Mouse (Mus musculus) testis, adult 2 months (tissue): ENCODE data around the gene Micu1. TPM values are rescaled to one million over a fixed set of nuclear protein-coding genes. Genes with fewer than 3 reads are reported as not detected.

Experiments used
- H3K27ac ChIP-seq: fragments of 200-500 bp; 2 replicates; pipeline ENCODE4 v1.5.1; 2012; ENCODE audit warnings: low read depth, low read length; ENCODE audit not compliant: control insufficient read depth, insufficient read depth
- H3K27me3 ChIP-seq: fragments of 200-500 bp; 2 replicates; pipeline ENCODE4 v1.6.1; 2012; ENCODE audit warnings: mild to moderate bottlenecking, low read length, moderate library complexity; ENCODE audit not compliant: control insufficient read depth, insufficient read depth
- H3K36me3 ChIP-seq: fragments of 200-500 bp; 2 replicates; pipeline ENCODE4 v1.6.1; 2012; ENCODE audit warnings: mild to moderate bottlenecking, low read length; ENCODE audit not compliant: control insufficient read depth, insufficient read depth
- H3K4me1 ChIP-seq: fragments of 200-500 bp; 2 replicates; pipeline ENCODE4 v1.6.1; 2012; ENCODE audit warnings: low read length; ENCODE audit not compliant: control insufficient read depth, insufficient read depth
- H3K4me3 ChIP-seq: fragments of 200-500 bp; 2 replicates; pipeline ENCODE4 v1.5.1; 2012; ENCODE audit warnings: low read depth, mild to moderate bottlenecking, low read length, moderate library complexity, mixed read lengths; ENCODE audit not compliant: control insufficient read depth
- CTCF ChIP-seq: fragments of 200-500 bp; IDR thresholded peaks from 2 replicates; pipeline ENCODE4 v1.5.1; 2012; ENCODE audit warnings: low read depth, mild to moderate bottlenecking, inconsistent platforms, low read length, moderate library complexity; ENCODE audit not compliant: control insufficient read depth, insufficient read depth, insufficient replicate concordance
- POLR2A ChIP-seq: fragments of 200-500 bp; IDR thresholded peaks from 2 replicates; pipeline ENCODE4 v1.6.1; 2012; ENCODE audit warnings: low read depth, mild to moderate bottlenecking, inconsistent platforms, low read length, moderate library complexity; ENCODE audit not compliant: control insufficient read depth
- polyA plus RNA-seq: library from polyadenylated mRNA; depleted of rRNA; stranded (reverse); fragments of >200 nt; gene quantifications from 2 replicates; pipeline ENCODE4 v1.2.3, GENCODE M21; 2012

The Micu1 gene
- polyA plus RNA-seq, 1 experiment: 33.6 TPM

DNA sequence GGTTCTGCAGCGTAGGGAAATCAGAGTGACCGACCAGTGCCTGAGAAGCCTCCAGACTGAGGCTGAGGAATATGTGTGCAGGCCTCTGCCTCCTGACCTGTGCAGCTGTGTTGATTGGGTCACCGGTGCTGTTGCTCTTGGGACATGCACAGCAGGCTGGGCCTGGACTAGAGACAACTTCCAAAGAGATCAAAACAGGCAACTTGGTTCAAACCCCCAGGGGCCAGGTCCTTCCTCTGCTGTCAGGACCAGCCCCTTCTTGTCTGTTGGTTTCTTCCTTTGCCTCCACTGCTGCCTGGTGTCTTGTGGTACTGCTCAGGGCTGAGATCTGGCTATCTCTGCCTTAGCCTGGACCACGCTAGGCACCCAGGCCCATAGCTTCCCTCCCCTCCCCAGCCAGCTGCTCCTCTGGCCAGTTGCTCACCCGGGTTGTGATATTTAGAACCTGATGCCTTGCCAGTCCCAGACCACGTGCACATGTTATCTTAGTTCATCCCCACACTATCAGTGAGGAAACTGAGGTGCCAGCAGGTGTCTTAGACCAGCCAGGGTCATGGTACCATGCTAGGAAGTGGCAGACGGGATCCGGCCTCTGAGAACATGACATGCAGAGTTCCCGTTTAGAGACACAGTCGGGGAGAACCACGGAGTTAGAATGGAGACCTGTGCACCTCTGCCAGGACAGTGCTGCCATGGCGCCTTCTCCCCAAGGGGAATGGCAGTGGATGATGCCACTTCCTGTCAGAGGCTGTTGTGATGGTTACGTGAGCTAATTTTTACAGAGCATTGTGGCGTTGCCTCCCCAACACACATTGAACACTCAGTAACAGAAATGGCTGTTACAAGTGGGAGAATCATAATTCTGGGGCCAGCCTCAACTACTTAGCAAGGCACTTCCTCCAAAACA is 183.2 kb downstream of the Micu1 start:
- H3K27me3 ChIP-seq: no peaks in the 10 kb centered on the region
- no peaks in the 10 kb centered on the region; the same call in 1 of the 2 replicates for H3K4me1 ChIP-seq
- H3K36me3 ChIP-seq: no peaks in the 10 kb centered on the region
- no peak overlapping the region for H3K27ac ChIP-seq
- TF ChIP-seq POLR2A (no peak), CTCF (no peak)
- no peak overlapping the region; the same call in 1 of the 2 replicates for H3K4me3 ChIP-seq

DNA sequence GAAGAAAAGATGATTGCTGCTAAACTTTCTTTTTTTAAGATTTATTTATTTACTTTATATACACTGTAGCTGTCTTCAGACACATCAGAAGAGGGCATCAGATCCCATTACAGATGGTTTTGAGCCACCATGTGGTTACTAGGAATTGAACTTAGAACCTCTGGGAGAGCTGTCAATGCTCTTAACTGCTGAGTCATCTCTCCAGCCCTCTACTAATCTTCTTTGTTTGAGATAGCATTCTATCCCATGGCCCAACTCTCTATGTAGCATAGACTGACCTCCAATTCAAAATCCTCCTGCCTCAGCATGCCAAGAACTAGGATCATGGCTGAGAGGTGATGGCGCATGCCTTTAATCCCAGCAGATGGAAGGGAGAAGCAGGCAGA is 183.8 kb downstream of the Micu1 start:
- Histone ChIP-seq H3K36me3 (no peaks in the 10 kb centered on the region), H3K27ac (no peak overlapping the region), H3K27me3 (no peaks in the 10 kb centered on the region), H3K4me3 (no peak overlapping the region), H3K4me1 (no peaks in the 10 kb centered on the region; the same call in 1 of the 2 replicates)
- no peak for TF ChIP-seq CTCF
- TF ChIP-seq POLR2A: no peak

DNA sequence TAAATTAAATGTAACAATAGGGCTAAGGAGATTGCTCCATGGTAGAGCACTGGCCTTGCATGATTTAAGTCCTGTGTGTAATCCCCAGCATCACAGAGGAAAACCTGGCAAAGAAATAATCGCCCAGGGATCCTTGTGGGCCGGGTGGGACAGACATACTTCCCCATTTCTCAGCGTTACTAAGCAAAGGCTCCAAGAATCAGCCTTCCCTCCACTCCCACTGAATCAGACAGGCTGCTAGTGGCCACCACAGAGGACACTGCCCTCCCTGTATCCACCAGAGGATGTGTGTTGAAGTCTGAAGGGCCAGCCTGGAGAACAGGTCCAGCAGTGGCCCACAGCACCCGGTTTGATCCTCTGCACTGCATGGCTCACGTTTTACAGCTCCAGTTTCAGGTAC is 185.2 kb downstream of the Micu1 start:
- Histone ChIP-seq H3K4me1 (no peaks in the 10 kb centered on the region; the same call in 1 of the 2 replicates), H3K27me3 (no peaks in the 10 kb centered on the region), H3K4me3 (no peak overlapping the region), H3K36me3 (no peaks in the 10 kb centered on the region), H3K27ac (no peak overlapping the region)
- TF ChIP-seq CTCF: no peak
- TF ChIP-seq POLR2A: no peak

DNA sequence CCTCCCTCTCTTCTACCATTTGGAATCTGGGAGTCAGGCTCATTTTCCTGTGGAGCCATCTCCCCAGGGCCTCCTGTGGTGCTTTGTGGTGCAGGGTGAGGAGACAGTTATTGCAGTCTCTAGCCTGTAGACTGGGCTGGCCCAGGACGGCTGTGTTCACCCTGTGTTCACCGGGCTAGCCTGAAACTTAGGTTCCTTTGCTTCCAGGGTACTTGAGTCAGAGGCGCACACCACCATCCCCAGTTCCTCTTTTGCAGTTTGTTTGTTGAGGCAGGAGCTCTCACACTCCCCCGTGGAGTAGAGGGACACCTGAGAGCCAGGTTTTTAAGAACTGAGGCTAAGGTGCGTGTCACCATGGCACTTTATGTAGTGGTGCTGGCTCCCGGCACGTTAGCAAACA is 187.1 kb downstream of the Micu1 start:
- H3K27me3 ChIP-seq: no peaks in the 10 kb centered on the region
- H3K27ac ChIP-seq: no peak overlapping the region
- H3K4me3 ChIP-seq: no peak overlapping the region
- TF ChIP-seq CTCF (no peak), POLR2A (no peak)
- no peaks in the 10 kb centered on the region for H3K36me3 ChIP-seq
- H3K4me1 ChIP-seq: no peaks in the 10 kb centered on the region; the same call in 1 of the 2 replicates

DNA sequence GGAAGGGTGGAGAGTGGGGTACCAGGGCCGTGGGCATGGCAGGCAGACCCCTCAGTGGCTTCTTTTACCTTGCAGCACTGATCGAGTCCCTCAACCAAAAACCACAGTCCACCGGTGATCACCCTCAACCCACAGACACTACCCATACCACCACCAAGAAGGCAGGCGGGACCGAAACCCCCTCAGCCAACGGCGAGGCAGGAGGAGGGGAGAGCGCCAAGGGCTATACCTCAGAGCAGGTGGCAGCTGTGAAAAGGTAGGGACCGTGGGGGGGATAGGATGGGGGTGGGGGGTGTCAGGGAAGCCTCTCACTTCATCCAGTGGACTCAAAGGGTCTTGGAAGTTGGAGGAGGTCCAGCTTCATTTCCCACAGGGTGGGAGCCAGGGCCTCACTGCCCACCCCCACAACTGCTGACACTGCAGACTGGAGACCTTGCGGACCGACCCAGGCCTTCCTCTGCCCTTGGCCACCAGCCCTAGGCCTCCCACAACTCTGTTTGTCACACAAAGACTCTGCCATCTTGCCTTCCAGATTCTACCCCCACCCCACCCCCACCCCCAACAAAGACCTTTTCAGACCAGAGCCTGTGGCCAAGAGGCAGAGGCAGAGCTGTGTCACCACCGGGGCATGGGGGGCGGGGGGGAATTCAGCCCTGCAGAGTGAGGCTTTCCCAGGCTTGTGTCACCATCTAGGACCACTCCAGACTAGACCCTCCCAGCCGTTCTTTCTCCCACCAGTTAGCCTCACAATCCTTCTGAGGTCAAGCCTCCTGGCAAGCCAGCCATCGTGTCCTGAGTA is 187.9 kb downstream of the Micu1 start:
- Histone ChIP-seq H3K27me3 (no peaks in the 10 kb centered on the region), H3K4me3 (no peak overlapping the region), H3K36me3 (no peaks in the 10 kb centered on the region), H3K4me1 (peaks cover 2% of the 10 kb centered on the region; the same call in 1 of the 2 replicates), H3K27ac (no peak overlapping the region)
- no peak for TF ChIP-seq POLR2A
- no peak for TF ChIP-seq CTCF

DNA sequence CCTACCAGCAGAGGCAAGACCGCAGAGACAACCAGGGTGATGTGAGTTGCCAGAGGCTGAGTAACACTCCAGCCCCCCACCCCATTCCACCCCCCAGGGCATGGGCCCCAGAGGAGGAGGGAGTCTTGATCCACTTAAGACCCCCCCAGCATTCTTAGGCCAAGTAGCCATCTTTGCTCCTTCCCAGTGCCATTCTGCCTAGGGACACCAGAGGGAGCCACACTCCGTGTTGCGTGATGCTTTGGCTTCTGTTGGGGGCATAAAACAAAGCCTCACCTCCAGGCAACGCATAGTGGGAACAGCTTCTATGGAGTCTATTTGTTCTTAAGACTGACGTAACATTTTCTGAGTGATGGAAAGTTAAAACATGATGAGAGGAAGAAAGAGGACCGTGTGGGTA is 190.7 kb downstream of the Micu1 start:
- Histone ChIP-seq H3K4me3 (no peak overlapping the region), H3K27ac (no peak overlapping the region), H3K36me3 (no peaks in the 10 kb centered on the region), H3K27me3 (no peaks in the 10 kb centered on the region), H3K4me1 (peaks cover 4% of the 10 kb centered on the region)
- no peak for TF ChIP-seq POLR2A
- TF ChIP-seq CTCF: peak; percentile 86; the same call in 1 of the 2 replicates

DNA sequence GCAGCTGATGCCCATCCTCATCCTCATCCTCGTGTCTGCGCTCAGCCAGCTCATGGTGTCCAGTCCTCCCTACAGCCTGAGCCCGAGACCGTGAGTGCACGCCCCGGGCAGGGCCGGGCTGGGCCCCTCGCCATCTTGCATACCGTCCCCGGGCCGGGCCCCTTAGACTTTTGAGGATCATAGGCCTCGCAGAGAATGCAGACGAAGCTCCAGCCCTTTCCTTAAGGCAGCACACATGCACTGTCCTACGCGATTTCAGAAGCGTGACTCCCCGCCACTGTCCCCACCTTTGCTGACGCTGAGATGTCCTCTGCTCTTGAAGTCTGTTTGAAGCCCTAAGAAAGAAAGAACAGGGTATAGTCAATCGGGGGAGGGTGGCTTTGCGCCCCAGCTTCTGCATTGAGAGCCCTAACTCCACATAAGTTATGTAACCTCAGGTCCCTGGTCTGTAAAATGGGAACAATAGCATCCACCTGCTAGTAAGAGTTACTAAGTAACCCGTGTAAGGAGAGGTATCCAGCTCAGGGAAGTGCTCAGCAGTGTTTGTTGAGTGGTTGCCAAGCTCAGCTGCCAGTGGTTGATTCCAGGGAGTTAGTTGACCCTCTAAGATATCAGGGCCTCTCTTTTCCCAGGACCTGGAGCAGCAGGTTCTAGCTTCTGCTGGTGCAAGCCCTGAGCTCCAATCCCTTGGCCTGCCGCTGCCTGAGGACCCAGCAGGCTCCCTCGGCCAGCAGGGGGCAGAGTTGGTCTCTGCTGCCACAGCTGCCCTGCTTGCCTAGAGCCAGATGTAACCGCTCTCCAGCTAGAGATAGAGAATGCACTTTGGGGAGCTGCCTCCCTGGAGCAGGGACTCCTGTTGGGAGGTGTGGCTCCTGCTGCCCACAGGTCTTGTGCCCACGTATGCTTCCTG is 192.2 kb downstream of the Micu1 start:
- H3K4me3 ChIP-seq: no peak overlapping the region
- H3K36me3 ChIP-seq: no peaks in the 10 kb centered on the region; the same call in 1 of the 2 replicates
- H3K4me1 ChIP-seq: peaks cover 7% of the 10 kb centered on the region
- TF ChIP-seq CTCF (peak; percentile 87), POLR2A (no peak)
- no peaks in the 10 kb centered on the region for H3K27me3 ChIP-seq
- H3K27ac ChIP-seq: no peak overlapping the region
